Mouse (Mus musculus) liver, embryonic 11.5 days (tissue): ENCODE measurements at regions not wholly inside any gene's neighbourhood (a gene's known extent, or its start where the extent isn't known, plus 50 kb on each side); places are given as distances from the start of the nearest gene placed in this dataset.

Experiments used
- ATAC-seq: fragments of 200-750 bp; cut with Nextera tagmentation; replicated peaks from 2 replicates; pipeline ENCODE4 v1.8.0; 2017; ENCODE audit warnings: moderate number of reproducible peaks, mild to moderate bottlenecking, moderate TSS enrichment, moderate library complexity; ENCODE audit not compliant: low FRiP score
- DNase-seq: peaks from one replicate; pipeline ENCODE4 v3.0.0-alpha.2; 2017; ENCODE audit warnings: low spot score
- H3K27ac ChIP-seq: fragments of 300-500 bp; sonication (generic); 2 replicates; pipeline ENCODE4 v1.5.1; 2014; ENCODE audit warnings: mild to moderate bottlenecking, low read depth, low read length, control low read depth
- H3K27me3 ChIP-seq: fragments of 300-500 bp; sonication (generic); replicated peaks from 2 replicates; pipeline ENCODE4 v1.6.1; 2014; ENCODE audit warnings: low read length, mixed read lengths; ENCODE audit not compliant: control insufficient read depth, insufficient read depth
- H3K36me3 ChIP-seq: fragments of 300-500 bp; sonication (generic); 2 replicates; pipeline ENCODE4 v1.6.1; 2014; ENCODE audit warnings: mild to moderate bottlenecking, low read length, moderate library complexity, mixed read lengths; ENCODE audit not compliant: control insufficient read depth, insufficient read depth
- H3K4me1 ChIP-seq: fragments of 300-500 bp; sonication (generic); replicated peaks from 2 replicates; pipeline ENCODE4 v1.6.1; 2014; ENCODE audit warnings: low read length, mixed read lengths; ENCODE audit not compliant: control insufficient read depth, insufficient read depth
- H3K4me2 ChIP-seq: fragments of 300-500 bp; sonication (generic); 2 replicates; pipeline ENCODE4 v1.6.1; 2014; ENCODE audit warnings: mild to moderate bottlenecking, control low read depth, moderate library complexity
- H3K4me3 ChIP-seq: fragments of 300-500 bp; sonication (generic); 2 replicates; pipeline ENCODE4 v1.5.1; 2014; ENCODE audit warnings: low read depth, low read length, control low read depth
- H3K9ac ChIP-seq: fragments of 300-500 bp; sonication (generic); 2 replicates; pipeline ENCODE4 v1.6.1; 2014; ENCODE audit warnings: low read depth, low read length, control low read depth
- H3K9me3 ChIP-seq: fragments of 300-500 bp; sonication (generic); 2 replicates; pipeline ENCODE4 v1.6.1; 2016; ENCODE audit warnings: low read length, inconsistent platforms, mixed read lengths; ENCODE audit not compliant: control insufficient read depth
- WGBS: fragments of 180-500 bp; shearing (Covaris S2); extraction: QIAGEN DNeasy Blood & Tissue Kit; methylation state at CpG from one replicate; pipeline ENCODE4 v1.1.7; 2014; 5-methylcytosine and 5-hydroxymethylcytosine counted together

DNA sequence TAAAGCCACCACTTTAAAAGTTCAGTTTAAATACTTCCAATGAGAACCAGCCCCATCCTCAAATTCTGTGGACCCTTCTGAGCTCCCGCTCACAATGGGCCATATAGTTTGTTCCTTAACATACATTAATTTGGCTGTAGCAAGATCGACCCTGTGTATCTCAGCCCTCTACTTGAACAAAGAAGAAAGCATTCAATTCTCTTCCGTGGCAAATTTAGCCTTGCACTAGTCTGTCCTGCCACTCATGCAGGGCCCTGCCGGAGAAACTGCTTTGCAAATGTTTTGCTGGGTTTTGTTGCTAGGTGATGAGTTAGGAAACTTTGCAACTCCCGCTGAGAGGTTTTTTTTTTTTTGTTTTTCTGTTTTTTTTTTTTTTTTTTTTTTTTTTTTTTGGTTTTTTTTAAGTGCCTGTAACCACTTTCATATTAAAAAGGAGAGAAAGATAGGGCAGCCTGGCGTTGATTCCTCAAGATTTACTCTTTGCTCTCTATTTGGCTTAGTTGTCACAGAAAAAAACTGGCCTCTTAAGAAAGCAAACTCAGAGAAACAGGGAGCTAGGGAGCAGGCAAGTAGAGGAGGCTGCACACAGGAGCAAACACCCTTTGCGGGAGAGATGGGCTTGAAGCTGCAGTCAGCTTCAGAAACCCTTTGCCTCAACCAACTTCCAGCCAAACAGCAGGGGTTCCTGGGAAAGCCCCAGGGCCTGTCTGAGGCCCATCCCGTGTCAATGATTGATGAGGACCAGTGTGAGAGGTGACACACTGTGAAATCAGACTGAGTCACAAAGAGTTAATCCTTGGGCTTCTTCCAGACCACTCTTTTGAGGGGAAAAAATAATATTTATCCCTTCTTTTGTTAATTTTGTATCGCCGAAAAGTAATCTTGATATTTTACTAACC lies 349.2 kb upstream of the Atp11b start:
- Histone ChIP-seq H3K27me3 (no peaks in the 10 kb centered on the region), H3K4me3 (no peak overlapping the region), H3K9me3 (no peaks in the 10 kb centered on the region), H3K27ac (no peak overlapping the region), H3K36me3 (no peaks in the 10 kb centered on the region), H3K4me2 (no peak overlapping the region), H3K4me1 (no peaks in the 10 kb centered on the region), H3K9ac (no peak overlapping the region)
- no peak for DNase-seq
- WGBS = 31% methylated on average over 10 of the region's 10 CpGs
- ATAC-seq = no peak

DNA sequence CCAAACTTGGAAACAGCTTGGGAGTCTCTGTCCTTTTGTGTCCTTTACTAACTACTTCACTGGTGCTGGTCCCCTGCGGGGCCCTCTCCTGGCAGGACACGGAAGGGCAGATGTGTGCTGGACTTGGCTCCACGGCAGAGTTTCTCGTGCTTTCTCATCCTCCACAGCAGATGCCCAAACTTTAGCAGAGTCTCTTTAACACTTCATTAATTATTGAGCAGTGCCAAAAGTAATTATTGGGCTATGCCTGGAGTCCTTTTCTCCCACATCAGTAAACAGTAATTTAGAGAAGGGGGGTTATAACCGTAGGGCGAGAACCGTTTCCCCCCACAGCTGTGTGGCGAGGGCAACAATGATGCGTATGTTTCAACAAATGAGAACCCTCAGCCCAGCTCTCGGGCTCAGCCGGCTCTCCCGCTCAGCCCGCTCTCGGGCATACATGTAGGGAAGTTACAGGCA lies 348.3 kb upstream of the Atp11b start:
- DNase-seq = no peak
- no peaks in the 10 kb centered on the region for H3K9me3 ChIP-seq
- no peaks in the 10 kb centered on the region for H3K27me3 ChIP-seq

DNA sequence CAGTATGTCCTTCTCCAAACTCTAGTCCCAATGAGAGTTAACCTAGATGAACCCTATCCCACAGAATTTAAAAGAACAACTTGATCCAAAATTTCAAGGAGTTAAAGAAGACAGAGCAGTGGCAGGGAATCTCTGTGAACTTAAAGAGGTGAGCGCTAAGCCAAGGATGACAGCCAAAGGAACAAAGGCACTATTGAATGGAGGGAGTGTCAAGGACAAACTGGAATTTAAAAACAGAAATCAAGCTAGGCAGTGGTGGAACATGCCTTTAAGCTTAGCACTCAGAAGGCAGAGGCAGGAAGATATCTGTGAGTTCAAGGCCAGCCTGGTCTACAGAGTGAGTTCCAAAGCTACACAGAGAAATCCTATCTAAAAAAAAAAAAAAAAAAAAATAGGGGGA lies 316.2 kb upstream of the Atp11b start:
- Histone ChIP-seq H3K27me3 (no peaks in the 10 kb centered on the region), H3K9ac (no peak overlapping the region), H3K4me1 (no peaks in the 10 kb centered on the region), H3K4me2 (no peak overlapping the region), H3K27ac (no peak overlapping the region), H3K36me3 (no peaks in the 10 kb centered on the region), H3K9me3 (no peaks in the 10 kb centered on the region), H3K4me3 (no peak overlapping the region)
- 91% methylated on average over 1 of the region's 1 CpGs for WGBS
- ATAC-seq (no peak), DNase-seq (no peak)

More for the DNA sequence above, 348.3 kb upstream of the Atp11b start:
- no peaks in the 10 kb centered on the region for H3K4me1 ChIP-seq
- 62% methylated on average over 14 of the region's 14 CpGs for WGBS
- H3K4me3 ChIP-seq = no peak overlapping the region
- H3K36me3 ChIP-seq = no peaks in the 10 kb centered on the region
- H3K9ac ChIP-seq = no peak overlapping the region
- no peak for ATAC-seq
- no peak overlapping the region for H3K27ac ChIP-seq
- H3K4me2 ChIP-seq = no peak overlapping the region

DNA sequence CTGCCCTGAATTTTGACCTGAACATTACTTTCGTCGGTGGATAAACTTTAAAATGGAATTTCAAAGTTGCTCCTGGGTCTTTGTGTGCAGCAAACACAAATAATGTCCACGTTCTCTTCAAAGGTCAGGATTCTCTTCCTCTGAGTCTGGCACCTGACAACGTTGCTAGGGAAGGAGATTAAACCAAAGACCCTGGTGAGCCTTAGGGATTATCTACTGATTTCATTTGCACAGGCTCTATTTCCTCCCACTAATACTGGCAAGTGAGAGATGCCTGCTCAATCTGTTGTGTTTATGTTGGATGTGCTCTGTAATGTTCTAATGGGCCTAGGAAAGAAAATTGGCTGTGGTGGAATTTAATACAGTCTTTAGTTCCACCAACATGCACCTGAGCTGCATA lies 291.0 kb upstream of the Atp11b start:
- WGBS = 46% methylated on average over 4 of the region's 4 CpGs
- H3K27me3 ChIP-seq = no peaks in the 10 kb centered on the region
- no peak for ATAC-seq
- no peaks in the 10 kb centered on the region for H3K9me3 ChIP-seq
- H3K4me3 ChIP-seq = no peak overlapping the region
- no peak for DNase-seq
- no peak overlapping the region for H3K4me2 ChIP-seq
- H3K36me3 ChIP-seq = no peaks in the 10 kb centered on the region
- no peak overlapping the region for H3K27ac ChIP-seq
- H3K4me1 ChIP-seq = no peaks in the 10 kb centered on the region
- no peak overlapping the region for H3K9ac ChIP-seq

DNA sequence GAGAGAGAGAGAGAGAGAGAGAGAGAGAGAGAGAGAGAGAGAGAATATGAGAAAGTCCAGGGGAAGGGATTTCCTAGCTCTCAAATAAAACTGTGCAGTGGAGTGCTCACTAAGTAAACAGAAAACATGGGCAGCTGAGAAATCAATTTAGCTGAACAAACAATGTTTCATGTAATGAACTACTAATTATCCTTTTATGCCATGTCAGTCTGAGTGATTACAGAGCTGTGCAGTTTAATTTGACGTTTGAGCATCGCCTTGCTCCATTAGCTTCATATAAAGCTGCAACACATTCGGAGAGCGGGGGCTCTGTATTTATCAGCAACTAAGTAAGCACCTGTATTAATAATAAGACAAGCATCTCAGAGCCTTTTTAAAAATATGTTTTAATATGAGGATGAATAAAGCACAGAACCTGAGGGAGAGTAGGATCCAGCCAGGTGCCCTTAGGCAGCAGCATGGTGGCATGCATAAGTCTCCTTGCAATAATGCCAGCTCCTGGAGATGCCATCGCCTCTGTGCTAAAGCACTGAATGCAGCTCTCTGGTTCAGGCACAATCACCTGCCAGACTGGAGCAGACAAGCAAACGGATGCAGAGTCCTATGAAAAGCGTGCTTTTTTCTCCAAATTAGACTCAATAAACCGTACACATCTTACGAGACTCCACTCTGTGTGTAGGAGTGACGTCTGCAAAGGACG lies 289.5 kb upstream of the Atp11b start:
- no peak overlapping the region for H3K27ac ChIP-seq
- WGBS = 75% methylated on average over 11 of the region's 11 CpGs
- DNase-seq (no peak), ATAC-seq (no peak)
- no peaks in the 10 kb centered on the region for H3K27me3 ChIP-seq
- no peaks in the 10 kb centered on the region for H3K9me3 ChIP-seq
- H3K4me2 ChIP-seq = no peak overlapping the region
- no peaks in the 10 kb centered on the region for H3K4me1 ChIP-seq
- no peak overlapping the region for H3K9ac ChIP-seq
- no peak overlapping the region for H3K4me3 ChIP-seq
- H3K36me3 ChIP-seq = no peaks in the 10 kb centered on the region

DNA sequence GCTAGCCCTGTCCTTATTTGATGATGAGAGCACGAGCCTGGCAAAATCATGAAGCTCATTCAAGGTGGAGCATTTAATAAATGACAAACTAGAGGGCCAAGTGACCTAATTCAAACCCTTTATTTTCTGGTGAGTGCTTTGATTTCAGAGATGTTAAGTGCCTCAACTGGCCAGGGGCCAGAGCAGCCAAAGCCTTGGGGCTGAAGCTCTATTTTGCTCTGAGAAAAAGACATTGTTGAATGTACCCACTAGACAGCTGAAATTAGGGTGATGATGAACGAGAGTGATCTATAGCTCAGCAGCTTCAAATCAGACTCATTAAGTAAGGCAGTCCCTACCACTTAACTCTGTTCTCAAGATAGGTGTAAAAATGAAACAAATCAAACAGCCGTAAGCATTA lies 287.9 kb upstream of the Atp11b start:
- H3K4me3 ChIP-seq = no peak overlapping the region
- no peaks in the 10 kb centered on the region for H3K9me3 ChIP-seq
- WGBS = 72% methylated on average over 3 of the region's 3 CpGs
- no peaks in the 10 kb centered on the region for H3K36me3 ChIP-seq
- no peaks in the 10 kb centered on the region for H3K4me1 ChIP-seq
- no peak overlapping the region for H3K9ac ChIP-seq
- H3K27me3 ChIP-seq = no peaks in the 10 kb centered on the region
- DNase-seq = no peak
- ATAC-seq = no peak
- H3K4me2 ChIP-seq = no peak overlapping the region
- no peak overlapping the region for H3K27ac ChIP-seq

DNA sequence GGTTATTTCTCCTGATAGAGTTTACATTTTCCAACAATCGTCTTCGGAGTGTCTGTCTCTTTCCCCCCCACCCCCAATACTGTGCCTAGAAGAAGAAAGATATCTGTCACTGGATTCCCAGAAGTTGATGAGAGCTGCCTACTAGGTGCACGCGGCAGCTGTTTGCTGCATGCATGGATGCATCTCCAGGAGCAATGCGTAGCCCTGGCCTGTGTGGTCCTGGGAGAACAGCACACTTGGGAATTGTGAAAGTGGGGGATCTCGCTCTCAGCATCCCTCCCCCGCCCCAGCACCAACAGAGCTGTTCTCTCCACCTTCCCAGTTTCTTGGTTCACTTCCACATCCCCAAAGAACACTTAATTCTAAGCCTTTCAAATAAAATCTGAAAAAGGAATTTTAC lies 280.6 kb upstream of the Atp11b start:
- H3K27ac ChIP-seq = no peak overlapping the region
- WGBS = 85% methylated on average over 7 of the region's 7 CpGs
- H3K9me3 ChIP-seq = no peaks in the 10 kb centered on the region
- ATAC-seq (no peak), DNase-seq (no peak)
- H3K4me3 ChIP-seq = no peak overlapping the region
- H3K9ac ChIP-seq = no peak overlapping the region
- H3K36me3 ChIP-seq = no peaks in the 10 kb centered on the region
- no peaks in the 10 kb centered on the region for H3K4me1 ChIP-seq
- no peaks in the 10 kb centered on the region for H3K27me3 ChIP-seq
- H3K4me2 ChIP-seq = no peak overlapping the region

DNA sequence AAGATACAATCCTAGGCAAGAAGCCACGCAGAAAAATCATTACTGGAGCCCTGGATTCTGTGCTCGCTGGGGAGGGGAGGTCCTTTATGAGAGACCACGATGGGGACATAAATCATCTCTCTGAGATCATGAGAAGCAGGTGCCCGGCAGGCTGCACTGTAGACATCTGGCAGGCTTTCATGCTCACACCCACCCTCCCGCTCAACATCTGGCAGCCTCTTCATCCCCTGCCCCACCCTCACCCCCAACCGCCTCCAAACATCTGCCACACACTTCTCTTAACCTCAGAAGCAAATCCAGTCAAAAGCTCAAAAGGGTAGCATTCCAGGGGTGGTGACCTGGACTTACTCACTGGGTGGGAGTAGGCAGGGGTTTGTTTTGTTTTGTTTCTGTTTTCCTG lies 279.5 kb upstream of the Atp11b start:
- H3K27me3 ChIP-seq = no peaks in the 10 kb centered on the region
- DNase-seq (no peak), ATAC-seq (no peak)
- no peak overlapping the region for H3K9ac ChIP-seq
- no peak overlapping the region for H3K4me2 ChIP-seq
- no peak overlapping the region for H3K27ac ChIP-seq
- H3K9me3 ChIP-seq = no peaks in the 10 kb centered on the region
- WGBS = 61% methylated on average over 6 of the region's 6 CpGs
- H3K4me3 ChIP-seq = no peak overlapping the region
- no peaks in the 10 kb centered on the region for H3K4me1 ChIP-seq
- no peaks in the 10 kb centered on the region for H3K36me3 ChIP-seq

DNA sequence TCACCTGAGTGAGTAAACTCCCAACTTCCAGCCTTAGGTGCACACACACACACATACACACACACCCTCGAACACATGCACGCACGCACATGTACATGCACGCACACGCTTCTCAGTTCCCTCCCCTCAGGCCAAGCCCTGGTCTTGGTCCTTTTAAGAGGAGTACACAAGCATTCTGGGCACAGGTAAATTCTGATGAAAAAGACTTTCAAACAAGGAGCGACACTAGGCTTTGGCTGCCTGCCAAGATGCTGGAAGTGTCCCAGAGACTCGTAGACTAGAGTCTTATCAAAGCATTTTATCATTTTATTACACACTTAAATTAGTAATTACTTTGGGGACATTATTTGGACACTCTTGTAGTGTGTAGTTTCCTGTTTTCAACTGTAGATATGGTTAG lies 278.6 kb upstream of the Atp11b start:
- DNase-seq (no peak), ATAC-seq (no peak)
- no peaks in the 10 kb centered on the region for H3K36me3 ChIP-seq
- H3K4me2 ChIP-seq = no peak overlapping the region
- no peaks in the 10 kb centered on the region for H3K27me3 ChIP-seq
- no peak overlapping the region for H3K9ac ChIP-seq
- no peaks in the 10 kb centered on the region for H3K4me1 ChIP-seq
- no peak overlapping the region for H3K4me3 ChIP-seq
- WGBS = 86% methylated on average over 7 of the region's 7 CpGs
- H3K9me3 ChIP-seq = no peaks in the 10 kb centered on the region
- no peak overlapping the region for H3K27ac ChIP-seq
